ENCODE assay signal across 24 mouse cellular contexts in the genomic region with DNA sequence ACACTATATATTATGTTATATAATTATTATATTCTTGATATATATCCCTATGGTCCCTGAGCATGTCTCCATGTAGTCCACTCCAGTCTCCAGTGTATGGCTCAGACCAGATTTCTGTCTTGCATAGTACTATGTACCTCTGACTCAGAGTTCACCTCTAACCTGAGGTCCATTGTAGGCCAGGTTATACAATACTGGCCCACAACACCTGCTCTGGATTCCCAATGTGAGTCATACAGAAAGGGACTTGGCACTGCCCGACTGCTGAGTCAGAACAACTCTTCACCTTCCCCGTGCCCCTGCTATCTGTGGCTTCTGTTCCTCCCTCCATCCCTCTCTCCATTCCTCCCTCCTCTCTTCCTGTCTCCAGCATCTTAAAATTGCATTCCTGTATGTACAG.
A peak's percentile ranks its signal among the peaks of the same experiment; 100 is the strongest.
DNase-seq lines count a peak whose midpoint lies in the region; ATAC-seq and TF ChIP-seq lines count a peak whose summit lies in the region.
"Had no signal": no experiment of that assay in that cellular context is flagged by ENCODE, and none has a peak within 500 bp of the region (broad histone marks: within the 10 kb centered on the region; RNA-seq: fewer than 3 reads in every experiment).

No protein-coding gene starts in this region.

- H3K79me3 ChIP-seq in C2C12 (ENCODE audit: low read depth): no peaks in the 10 kb centered on the region

- H3K4me3 ChIP-seq in forebrain, embryonic 10.5 days: no peak overlapping the region
- H3K4me3 ChIP-seq in forebrain, embryonic 14.5 days (ENCODE audit: low read depth, low read length): no peak overlapping the region
- H3K4me3 ChIP-seq in heart, embryonic 16.5 days (ENCODE audit: low read length): no peak overlapping the region
- no peak overlapping the region for H3K4me3 ChIP-seq in C2C12 (ENCODE audit: insufficient read depth, poor library complexity, severe bottlenecking)
- H3K4me3 ChIP-seq: forebrain, embryonic 13.5 days; hindbrain, embryonic 12.5 days; midbrain, embryonic 12.5 days; myocyte had no signal

- DNase-seq in forebrain, embryonic 10.5 days (ENCODE audit: extremely low spot score, low spot score): peak; percentile 10
- DNase-seq in forebrain, embryonic 14.5 days (ENCODE audit: low spot score): no peak
- DNase-seq in heart, postnatal 10 days: no peak
- DNase-seq in kidney, postnatal 25 days: peak; percentile 19 to 78
- DNase-seq in kidney, postnatal 14 days: no peak
- no peak for DNase-seq in B cell, adult 2 months
- DNase-seq: adrenal gland, postnatal 14 days; cerebellum, adult 11-12 months; cerebellum, postnatal 25 days; gastrocnemius, postnatal 25 days; layer of hippocampus, adult 9-11 months; lung, adult 2 months; lung, postnatal 36 days; retina, postnatal 1 day; right cerebral cortex, postnatal 4 days; thymus, postnatal 25 days had no signal

- no peaks in the 10 kb centered on the region for H3K27me3 ChIP-seq in forebrain, embryonic 10.5 days (ENCODE audit: poor library complexity, severe bottlenecking)
- H3K27me3 ChIP-seq in forebrain, embryonic 14.5 days (replicated peaks; ENCODE audit: control insufficient read depth, insufficient read depth, low read length): no peaks in the 10 kb centered on the region
- H3K27me3 ChIP-seq in heart, embryonic 16.5 days (ENCODE audit: control insufficient read depth, insufficient read depth, low read length): 0 out of 2 replicates have a peak, but pooled peaks cover 7% of the 10 kb centered on the region
- no peaks in the 10 kb centered on the region for H3K27me3 ChIP-seq in C2C12 (ENCODE audit: control insufficient read depth, insufficient read depth, insufficient read length)
- H3K27me3 ChIP-seq: forebrain, embryonic 13.5 days; hindbrain, embryonic 12.5 days; midbrain, embryonic 12.5 days; Patski had no signal

- H3K4me1 ChIP-seq in forebrain, embryonic 10.5 days: 0 out of 2 replicates have a peak, but pooled peaks cover 2% of the 10 kb centered on the region
- H3K4me1 ChIP-seq in forebrain, embryonic 14.5 days (ENCODE audit: control insufficient read depth, insufficient read depth, low read length): no peaks in the 10 kb centered on the region
- H3K4me1 ChIP-seq in heart, embryonic 16.5 days (ENCODE audit: control insufficient read depth, insufficient read depth, low read length): peaks cover 24% of the 10 kb centered on the region
- H3K4me1 ChIP-seq: forebrain, embryonic 13.5 days; hindbrain, embryonic 12.5 days; midbrain, embryonic 12.5 days had no signal

- intact Hi-C loops in heart, postnatal 10 days (cut with DNase I): loop anchor here (5.0 kb wide), 2 partner anchors 53 to 433 kb away; no protein-coding TSS in a partner anchor

- H3K79me2 ChIP-seq in C2C12 (ENCODE audit: control insufficient read depth, insufficient read depth): no peaks in the 10 kb centered on the region

- H3K27ac ChIP-seq in forebrain, embryonic 10.5 days: no peak overlapping the region
- H3K27ac ChIP-seq in forebrain, embryonic 14.5 days (ENCODE audit: low read depth, low read length): no peak overlapping the region
- H3K27ac ChIP-seq in heart, embryonic 16.5 days (ENCODE audit: low read length): peak overlapping the region; percentile 68
- H3K27ac ChIP-seq: forebrain, embryonic 13.5 days; hindbrain, embryonic 12.5 days; midbrain, embryonic 12.5 days had no signal

- no peak overlapping the region for H3ac ChIP-seq in C2C12 (ENCODE audit: control insufficient read depth, insufficient read length, low read depth)

- H3K36me3 ChIP-seq in forebrain, embryonic 10.5 days (replicated peaks): no peaks in the 10 kb centered on the region
- H3K36me3 ChIP-seq in forebrain, embryonic 14.5 days (ENCODE audit: control insufficient read depth, insufficient read depth, low read length): no peaks in the 10 kb centered on the region
- H3K36me3 ChIP-seq in heart, embryonic 16.5 days (ENCODE audit: control insufficient read depth, insufficient read depth): no peaks in the 10 kb centered on the region
- no peaks in the 10 kb centered on the region for H3K36me3 ChIP-seq in C2C12 (ENCODE audit: control insufficient read depth, insufficient read depth)
- H3K36me3 ChIP-seq: hindbrain, embryonic 12.5 days; midbrain, embryonic 12.5 days had no signal

- H3K9me3 ChIP-seq in forebrain, embryonic 10.5 days: peaks cover 8% of the 10 kb centered on the region
- H3K9me3 ChIP-seq in forebrain, embryonic 14.5 days (replicated peaks; ENCODE audit: control insufficient read depth, low read length): no peaks in the 10 kb centered on the region; the same call in 1 of the 2 replicates
- H3K9me3 ChIP-seq in heart, embryonic 16.5 days (replicated peaks; ENCODE audit: control insufficient read depth, low read length): peaks cover 9% of the 10 kb centered on the region
- H3K9me3 ChIP-seq: forebrain, embryonic 13.5 days; midbrain, embryonic 12.5 days had no signal

- TF ChIP-seq CTCF in C2C12 (IDR thresholded peaks at IDR 0.05; ENCODE audit: control insufficient read depth, insufficient read depth, insufficient read length): no peak

- no peak overlapping the region for H3K9ac ChIP-seq in forebrain, embryonic 14.5 days (ENCODE audit: low read length)
- H3K9ac ChIP-seq in heart, embryonic 16.5 days (ENCODE audit: low read length): no peak overlapping the region
- H3K9ac ChIP-seq: forebrain, embryonic 13.5 days; hindbrain, embryonic 12.5 days; midbrain, embryonic 12.5 days had no signal

- no peak overlapping the region for H3K4me2 ChIP-seq in forebrain, embryonic 14.5 days (ENCODE audit: low read length)
- peak overlapping the region; percentile 37; the same call in 1 of the 2 replicates for H3K4me2 ChIP-seq in heart, embryonic 16.5 days (ENCODE audit: low read depth, low read length)
- H3K4me2 ChIP-seq: forebrain, embryonic 13.5 days; hindbrain, embryonic 12.5 days; midbrain, embryonic 12.5 days had no signal

- ATAC-seq in forebrain, embryonic 14.5 days: no peak
- no peak for ATAC-seq in heart, embryonic 16.5 days (replicated peaks; ENCODE audit: extremely low read depth, insufficient read depth, low FRiP score)
- ATAC-seq: activated CD4-positive, CD25-positive, alpha-beta regulatory T cell, adult 4 months; forebrain, embryonic 13.5 days; Patski had no signal

- 88% methylated on average over 2 of the region's 2 CpGs for WGBS in forebrain, embryonic 10.5 days
- WGBS in forebrain, embryonic 14.5 days: 88% methylated on average over 2 of the region's 2 CpGs
- WGBS in heart, embryonic 16.5 days: 42% methylated on average over 2 of the region's 2 CpGs

TF ChIP-seq in C2C12, 6 proteins besides CTCF, POLR2A, EP300 and RAD21:
- TF ChIP-seq FOSL1 (IDR thresholded peaks at IDR 0.05; ENCODE audit: insufficient read depth, low read length, poor library complexity, severe bottlenecking) (no peak), MYOD1 (IDR thresholded peaks at IDR 0.05; ENCODE audit: control insufficient read depth, insufficient read length, low read depth) (peak; percentile 52)

Comparison
In these comparisons a context has a peak if more than half of its experiments do, and no peak if none do; other contexts are left out.
1. DNase-seq: peak in forebrain, embryonic 10.5 days (single experiment) and kidney, postnatal 25 days (2 of 2); none in forebrain, embryonic 14.5 days (single experiment), heart, postnatal 10 days (0 of 2), kidney, postnatal 14 days (single experiment) and B cell, adult 2 months (0 of 2).